Mouse (Mus musculus): ENCODE measurements at regions not wholly inside any gene's neighbourhood (a gene's known extent, or its start where the extent isn't known, plus 50 kb on each side); places are given as distances from the start of the nearest gene placed in this dataset.

DNA sequence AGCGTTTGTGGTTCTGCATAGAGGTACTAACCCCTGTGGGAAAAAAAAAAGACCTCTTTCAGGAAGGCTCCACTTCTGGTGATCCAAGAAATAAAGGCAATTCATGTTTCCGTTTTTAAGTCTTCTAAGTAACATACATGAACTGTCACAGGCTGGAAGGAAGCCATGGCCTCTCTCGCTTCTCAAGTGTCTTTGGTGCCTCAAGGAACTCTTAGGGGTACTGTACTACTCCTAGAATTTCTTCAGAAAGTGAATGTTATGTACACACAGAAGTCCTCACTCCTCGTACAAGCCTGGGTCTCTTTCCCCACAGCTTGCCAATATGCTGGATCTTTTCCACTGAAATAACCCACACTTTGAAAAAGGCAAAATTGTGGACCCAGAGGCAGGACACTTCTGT is 858.1 kb downstream of the Gsdmc2 start:
- TF ChIP-seq POLR2A (IDR thresholded peaks at IDR 0.05; ENCODE audit: low read depth, low read length) (no peak), CTCF (IDR thresholded peaks at IDR 0.05; ENCODE audit: extremely low read depth, insufficient read length, insufficient replicate concordance, low read depth, low read length) (no peak)

Data from small intestine, adult 2 months (tissue).